In the genomic region with DNA sequence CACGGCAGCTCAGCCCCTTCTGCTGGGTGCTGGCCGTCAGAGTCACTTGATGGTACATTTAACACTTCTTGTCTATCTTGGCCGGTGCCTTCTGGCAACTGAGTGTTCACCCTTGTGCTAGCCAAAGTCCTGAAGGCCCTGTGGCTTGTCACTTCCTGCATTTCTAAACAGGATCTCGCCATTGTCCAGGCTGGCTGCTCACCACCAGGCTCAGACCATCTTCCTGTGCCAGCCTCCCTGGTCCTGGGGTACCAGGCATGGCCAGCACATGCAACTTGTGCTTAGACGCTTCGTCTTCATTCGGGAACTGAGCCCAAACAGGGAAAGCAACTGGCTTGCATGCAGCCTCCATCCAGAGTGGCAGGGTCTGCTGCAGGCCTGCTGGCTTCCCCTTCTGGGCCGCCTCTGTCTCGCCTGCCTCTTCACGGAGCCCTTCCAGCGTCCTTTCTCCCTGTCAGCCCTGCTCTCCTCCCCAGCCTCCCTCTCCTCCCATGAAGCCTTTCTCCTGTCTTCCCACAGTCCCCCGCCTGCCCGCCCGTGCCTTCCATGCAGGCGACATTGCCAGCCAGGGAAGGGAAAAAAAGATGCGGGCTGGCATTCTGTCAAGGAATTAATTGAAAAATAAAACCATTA, we compare ENCODE assay signal across 9 mouse cellular contexts.
A peak's percentile ranks its signal among the peaks of the same experiment; 100 is the strongest.
DNase-seq lines count a peak whose midpoint lies in the region; ATAC-seq lines count a peak whose summit lies in the region.
"Had no signal": no experiment of that assay in that cellular context is flagged by ENCODE, and none has a peak within 500 bp of the region (broad histone marks: within the 10 kb centered on the region; RNA-seq: fewer than 3 reads in every experiment).

No protein-coding gene starts in this region.

- no peak overlapping the region for H3K4me3 ChIP-seq in heart, embryonic 12.5 days
- H3K4me3 ChIP-seq in limb, embryonic 12.5 days (replicated peaks) = no peak overlapping the region

- no peak for DNase-seq in heart, postnatal 10 days
- DNase-seq in retina, postnatal 1 day = peak; percentile 53
- no peak for DNase-seq in retina, embryonic 14.5 days (ENCODE audit: low spot score)
- peak; percentile 53 for DNase-seq in right cerebral cortex, postnatal 4 days
- DNase-seq in spleen, postnatal 4 days (ENCODE audit: low spot score in 2 of 2) = no peak

- H3K9ac ChIP-seq in heart, embryonic 12.5 days = no peak overlapping the region
- 0 out of 2 replicates have a peak overlapping the region, but pooled peaks have one; percentile 12 for H3K9ac ChIP-seq in limb, embryonic 12.5 days (replicated peaks)

- WGBS in heart, embryonic 12.5 days = 39% methylated on average over 16 of the region's 16 CpGs
- 56% methylated on average over 16 of the region's 16 CpGs for WGBS in limb, embryonic 12.5 days

- ATAC-seq in heart, embryonic 12.5 days (ENCODE audit: insufficient number of reproducible peaks, low FRiP score) = no peak
- ATAC-seq in limb, embryonic 12.5 days (ENCODE audit: insufficient number of reproducible peaks, insufficient read depth, low FRiP score, low TSS enrichment, low read depth) = no peak
- ATAC-seq in megakaryocyte, adult 5-6 weeks (ENCODE audit: poor library complexity, severe bottlenecking) = no peak
- ATAC-seq: CD4-positive, CD25-positive, alpha-beta regulatory T cell, adult 4 months had no signal

- peaks cover 18% of the 10 kb centered on the region; the same call in 1 of the 2 replicates for H3K36me3 ChIP-seq in heart, embryonic 12.5 days
- H3K36me3 ChIP-seq in limb, embryonic 12.5 days = peaks cover 22% of the 10 kb centered on the region

- H3K4me1 ChIP-seq in heart, embryonic 12.5 days (replicated peaks) = peaks cover 33% of the 10 kb centered on the region
- peaks cover 37% of the 10 kb centered on the region for H3K4me1 ChIP-seq in limb, embryonic 12.5 days (replicated peaks)

- H3K4me2 ChIP-seq in heart, embryonic 12.5 days = 0 out of 2 replicates have a peak overlapping the region, but pooled peaks have one; percentile 6
- H3K4me2 ChIP-seq in limb, embryonic 12.5 days = peak overlapping the region; percentile 8; the same call in 1 of the 2 replicates

- H3K27me3 ChIP-seq in heart, embryonic 12.5 days (replicated peaks) = no peaks in the 10 kb centered on the region
- no peaks in the 10 kb centered on the region; the same call in 1 of the 2 replicates for H3K27me3 ChIP-seq in limb, embryonic 12.5 days

- no peak overlapping the region for H3K27ac ChIP-seq in heart, embryonic 12.5 days (ENCODE audit: poor library complexity, severe bottlenecking)
- H3K27ac ChIP-seq in limb, embryonic 12.5 days = peak overlapping the region; percentile 12; the same call in 1 of the 2 replicates

- no peaks in the 10 kb centered on the region for H3K9me3 ChIP-seq in heart, embryonic 12.5 days (replicated peaks)
- H3K9me3 ChIP-seq in limb, embryonic 12.5 days = no peaks in the 10 kb centered on the region

- intact Hi-C loops in heart, postnatal 10 days (cut with DNase I) = no loop called here

Comparison
In these comparisons a context has a peak if more than half of its experiments do, and no peak if none do; other contexts are left out.
1. DNase-seq: peak in retina, postnatal 1 day (single experiment) and right cerebral cortex, postnatal 4 days (single experiment); none in heart, postnatal 10 days (0 of 2), retina, embryonic 14.5 days (single experiment) and spleen, postnatal 4 days (0 of 2).